Mouse (Mus musculus) embryonic facial prominence, embryonic 11.5 days (tissue): Measurements from ENCODE around the gene Otud1. TPM values are rescaled to one million over a fixed set of nuclear protein-coding genes. Genes with fewer than 3 reads are reported as not detected.

Source experiments
- polyA plus RNA-seq: library from polyadenylated mRNA; unstranded; fragments of >200 nt; fragmentation: Nextera tagmentation; extraction: Ambion mirVana; gene quantifications from 2 replicates; pipeline ENCODE4 v1.2.1, GENCODE M21; 2014

Gene Otud1
- polyA plus RNA-seq, 1 experiment from 2014 or later, result 0.98 TPM

Other genes starting within 250 kb of the Otud1 start
- 0.68 and 1.3 TPM in 2 replicates for gene Ptf1a, start 212.1 kb upstream of the Otud1 start, polyA plus RNA-seq
- not detected in 2 replicates for gene 4921504E06Rik, start 103.8 kb upstream of the Otud1 start, polyA plus RNA-seq